Mouse (Mus musculus): ENCODE data around the gene Hist1h1c. TPM values are rescaled to one million over a fixed set of nuclear protein-coding genes. Genes with fewer than 3 reads are reported as not detected.
"Not testable (repeated sequence)": the region's sequence is repeated elsewhere in the genome, so short reads cannot be mapped to it uniquely, and the experiment has no call there.

Gene Hist1h1c
- polyA plus RNA-seq, 1 experiment from 2014 or later: 11.8 TPM

DNA sequence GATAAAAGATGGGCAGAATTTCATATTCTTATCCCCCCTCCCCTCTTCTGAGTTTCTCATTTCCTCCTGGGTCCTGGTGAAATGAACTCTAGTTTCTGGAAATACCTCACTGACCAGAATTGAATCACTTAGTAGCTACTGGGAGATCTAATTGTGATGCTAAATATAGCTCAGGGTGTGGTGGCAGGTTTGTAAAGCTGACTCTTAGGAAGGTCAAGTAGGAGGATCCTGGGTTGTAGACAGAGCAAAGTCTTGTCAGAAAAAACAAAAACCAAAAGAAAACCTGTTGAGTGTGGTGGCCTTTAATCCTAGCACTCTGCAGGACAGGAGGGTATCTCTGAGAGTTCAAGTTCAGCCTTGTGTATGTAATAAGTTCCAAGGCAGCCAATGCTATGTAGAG, 3.4 kb downstream of the Hist1h1c start:
- no peak for DNase-seq (ENCODE audit: low spot score)

DNA sequence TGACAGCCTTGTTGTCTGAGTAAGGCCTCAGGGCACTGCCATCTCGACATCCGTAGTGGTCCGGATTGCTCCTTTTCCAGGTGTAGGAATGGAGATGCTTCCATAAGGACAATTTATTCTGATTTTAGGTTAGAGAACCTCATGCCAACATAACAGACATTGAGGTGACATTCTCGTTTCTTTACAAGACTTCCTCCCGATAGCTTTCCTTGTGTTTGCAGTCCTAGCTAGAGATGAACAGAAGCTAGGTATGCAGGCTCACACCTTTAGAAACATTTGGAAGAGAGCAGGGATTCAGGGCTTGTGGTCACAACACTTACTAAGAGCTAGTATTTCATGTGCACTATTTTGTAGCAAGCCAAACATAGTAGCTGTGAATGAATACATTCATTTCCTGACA, 4.6 kb downstream of the Hist1h1c start:
- H3K9me3 ChIP-seq (replicated peaks): no peaks in the 10 kb centered on the region
- no peak overlapping the region for H3K4me3 ChIP-seq
- H3K27me3 ChIP-seq (ENCODE audit: low read depth, poor library complexity, severe bottlenecking): no peaks in the 10 kb centered on the region
- 83% methylated on average over 5 of the region's 5 CpGs for WGBS
- peak overlapping the region; percentile 58 for H3K27ac ChIP-seq
- H3K36me3 ChIP-seq: no peaks in the 10 kb centered on the region
- DNase-seq (ENCODE audit: low spot score): no peak
- peaks cover 25% of the 10 kb centered on the region for H3K4me1 ChIP-seq

More for the DNA sequence above, 3.4 kb downstream of the Hist1h1c start:
- H3K4me3 ChIP-seq: no peak overlapping the region
- H3K36me3 ChIP-seq: no peaks in the 10 kb centered on the region
- peaks cover 20% of the 10 kb centered on the region for H3K4me1 ChIP-seq
- H3K27ac ChIP-seq: peak overlapping the region; percentile 48
- no peaks in the 10 kb centered on the region for H3K9me3 ChIP-seq (replicated peaks)
- no peaks in the 10 kb centered on the region for H3K27me3 ChIP-seq (ENCODE audit: low read depth, poor library complexity, severe bottlenecking)

DNA sequence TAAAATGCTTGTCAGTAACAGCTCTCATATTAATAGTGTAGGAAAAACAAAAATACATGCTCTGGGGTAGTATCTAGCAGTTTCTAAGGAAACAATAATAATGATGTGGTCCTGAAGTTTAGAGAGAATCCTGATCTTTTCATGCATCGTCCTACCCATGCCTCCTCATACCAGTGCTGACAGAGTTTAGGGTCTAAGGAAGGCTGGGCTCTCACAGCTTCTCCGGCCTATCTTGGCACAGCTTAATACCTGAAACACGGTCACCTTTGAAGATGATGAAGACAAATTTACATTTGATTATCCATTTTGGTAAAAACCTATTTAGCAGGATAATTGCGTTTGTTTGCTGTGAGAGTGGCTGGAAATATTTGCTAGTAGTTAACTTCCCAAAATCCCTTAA, 5.4 kb downstream of the Hist1h1c start:
- Histone ChIP-seq H3K36me3 (no peaks in the 10 kb centered on the region), H3K9me3 (replicated peaks) (no peaks in the 10 kb centered on the region), H3K27ac (peak overlapping the region; percentile 98), H3K4me1 (peaks cover 31% of the 10 kb centered on the region), H3K27me3 (ENCODE audit: low read depth, poor library complexity, severe bottlenecking) (no peaks in the 10 kb centered on the region), H3K4me3 (peak overlapping the region; percentile 59)
- no peak for DNase-seq (ENCODE audit: low spot score)
- 53% methylated on average over 4 of the region's 4 CpGs for WGBS

DNA sequence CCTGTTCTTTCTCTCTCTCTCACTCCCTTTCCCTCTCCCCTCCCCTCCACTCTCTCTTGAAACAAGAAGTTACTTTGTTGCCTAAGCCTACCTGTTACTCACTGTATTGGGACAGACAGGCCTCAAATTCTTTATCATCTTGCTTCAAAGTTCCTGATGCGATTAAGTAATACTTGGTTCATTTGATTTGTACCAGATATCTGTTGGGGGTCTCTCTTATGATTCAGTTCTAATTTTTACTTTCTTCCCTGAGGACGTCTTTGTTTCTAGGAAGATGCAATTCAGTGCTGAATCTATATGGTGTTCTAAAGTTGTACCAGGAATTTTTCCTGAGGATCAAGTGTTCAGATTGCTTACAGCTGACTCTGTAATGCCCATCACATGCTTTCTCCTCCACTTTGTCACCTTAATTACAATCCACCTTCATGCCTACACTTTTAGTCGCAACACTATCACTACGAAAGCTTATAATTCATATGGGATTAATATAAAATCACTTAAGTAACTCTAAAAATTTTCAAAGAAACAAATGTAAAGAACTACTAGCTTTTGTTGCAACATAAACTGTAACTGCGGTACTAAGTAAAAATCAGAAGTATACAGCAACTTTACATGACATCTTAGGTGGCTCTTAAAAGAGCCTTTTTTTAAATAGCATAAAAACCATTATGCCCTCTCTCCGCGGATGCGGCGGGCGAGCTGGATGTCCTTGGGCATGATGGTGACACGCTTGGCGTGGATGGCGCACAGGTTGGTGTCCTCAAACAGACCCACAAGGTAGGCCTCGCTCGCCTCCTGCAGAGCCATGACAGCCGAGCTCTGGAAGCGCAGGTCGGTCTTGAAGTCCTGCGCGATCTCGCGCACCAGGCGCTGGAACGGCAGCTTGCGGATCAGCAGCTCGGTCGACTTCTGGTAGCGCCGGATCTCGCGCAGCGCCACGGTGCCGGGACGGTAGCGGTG, 6.1 kb downstream of the Hist1h1c start:
- DNase-seq (ENCODE audit: low spot score): no peak
- Histone ChIP-seq H3K27ac (peak overlapping the region; percentile 98), H3K36me3 (no peaks in the 10 kb centered on the region), H3K4me3 (peak overlapping the region; percentile 59), H3K4me1 (peaks cover 28% of the 10 kb centered on the region), H3K27me3 (ENCODE audit: low read depth, poor library complexity, severe bottlenecking) (no peaks in the 10 kb centered on the region), H3K9me3 (replicated peaks) (no peaks in the 10 kb centered on the region)
- WGBS: 2% methylated on average over 15 of the region's 36 CpGs

DNA sequence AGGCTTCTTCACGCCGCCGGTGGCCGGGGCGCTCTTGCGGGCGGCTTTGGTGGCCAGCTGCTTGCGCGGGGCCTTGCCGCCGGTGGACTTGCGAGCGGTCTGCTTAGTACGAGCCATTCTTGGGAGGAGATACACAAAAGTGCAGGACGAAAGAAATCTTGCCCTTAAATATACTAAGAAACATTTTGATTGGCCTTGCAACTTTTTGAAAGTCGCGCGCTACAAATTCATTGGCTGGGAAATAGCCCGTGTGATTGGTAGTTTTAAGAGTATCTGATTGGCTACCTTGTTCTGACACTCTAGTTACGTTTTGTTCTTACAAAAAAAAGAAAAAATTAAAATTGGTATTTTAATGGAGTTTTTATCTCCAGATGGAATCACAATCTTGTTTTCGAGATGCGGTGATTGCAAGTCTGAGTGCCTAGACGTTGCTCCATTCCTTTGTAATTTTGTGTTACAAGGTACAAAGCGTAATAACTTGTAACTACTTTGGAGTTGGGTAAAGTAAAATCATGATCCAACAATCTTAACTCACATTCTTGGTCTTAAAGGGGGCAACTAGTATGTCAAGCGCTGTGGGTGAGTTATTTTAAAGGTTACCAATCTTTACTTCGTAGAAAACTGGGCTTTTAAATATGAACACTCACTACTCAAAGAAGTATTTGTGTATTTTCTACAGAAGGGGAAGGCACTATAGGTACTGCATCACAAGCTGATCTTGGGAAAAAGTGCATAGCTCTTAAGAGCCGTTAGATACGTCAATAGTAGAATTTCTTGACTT, 7.0 kb downstream of the Hist1h1c start, which contains the start of gene Hist1h3c:
TSS of gene Hist1h3c (minus strand) at position 222 of the 781 bp plus-strand sequence.
- Histone ChIP-seq H3K4me3 (peak within 1 kb of the TSS; percentile 59), H3K9me3 (replicated peaks) (no peaks in the 10 kb centered on the region), H3K36me3 (no peaks in the 10 kb centered on the region), H3K4me1 (peaks cover 25% of the 10 kb centered on the region), H3K27me3 (ENCODE audit: low read depth, poor library complexity, severe bottlenecking) (no peaks in the 10 kb centered on the region), H3K27ac (peak within 1 kb of the TSS; percentile 98)
- 1% methylated on average over 28 of the region's 28 CpGs for WGBS
- DNase-seq (ENCODE audit: low spot score): peak; percentile 76

DNA sequence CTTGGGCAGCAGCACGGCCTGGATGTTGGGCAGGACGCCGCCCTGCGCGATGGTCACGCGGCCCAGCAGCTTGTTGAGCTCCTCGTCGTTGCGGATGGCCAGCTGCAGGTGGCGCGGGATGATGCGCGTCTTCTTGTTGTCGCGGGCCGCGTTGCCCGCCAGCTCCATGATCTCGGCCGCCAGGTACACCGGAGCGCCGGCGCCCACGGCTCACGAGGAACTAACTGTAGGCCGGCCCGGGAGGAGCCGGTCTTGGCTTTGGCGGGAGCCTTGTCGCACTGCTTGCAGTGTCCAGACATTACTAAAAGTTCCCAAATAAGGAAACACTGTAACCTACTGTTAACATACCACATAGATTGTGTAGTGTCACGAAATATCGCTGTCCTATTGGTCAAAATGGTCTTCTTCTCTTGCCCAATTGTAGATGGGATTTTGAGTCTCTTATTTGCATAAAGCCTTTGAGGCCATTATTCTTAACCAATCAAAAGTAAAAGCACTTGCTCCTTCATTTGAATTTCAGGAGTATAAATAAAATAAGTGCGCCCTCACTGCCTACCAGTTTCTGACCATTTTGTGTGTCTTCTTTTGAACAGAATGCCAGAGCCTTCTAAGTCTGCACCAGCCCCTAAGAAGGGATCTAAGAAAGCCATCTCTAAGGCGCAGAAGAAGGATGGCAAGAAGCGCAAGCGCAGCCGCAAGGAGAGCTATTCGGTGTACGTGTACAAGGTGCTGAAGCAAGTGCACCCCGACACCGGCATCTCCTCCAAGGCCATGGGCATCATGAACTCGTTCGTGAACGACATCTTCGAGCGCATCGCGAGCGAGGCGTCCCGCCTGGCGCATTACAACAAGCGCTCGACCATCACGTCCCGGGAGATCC, 7.8 kb downstream of the Hist1h1c start, which contains the start of gene Hist1h2bb:
TSS of gene Hist1h2bb (plus strand) at position 534 of the 880 bp plus-strand sequence.
- not testable (repeated sequence) for H3K9me3 ChIP-seq (replicated peaks); H3K36me3 ChIP-seq; H3K27me3 ChIP-seq (ENCODE audit: low read depth, poor library complexity, severe bottlenecking)
- under 1% methylated on average over 46 of the region's 58 CpGs for WGBS
- H3K4me1 ChIP-seq: peaks cover 21% of the 10 kb centered on the region
- H3K4me3 ChIP-seq: peak within 1 kb of the TSS; percentile 59
- DNase-seq (ENCODE audit: low spot score): peak; percentile 83
- H3K27ac ChIP-seq: peak within 1 kb of the TSS; percentile 98

DNA sequence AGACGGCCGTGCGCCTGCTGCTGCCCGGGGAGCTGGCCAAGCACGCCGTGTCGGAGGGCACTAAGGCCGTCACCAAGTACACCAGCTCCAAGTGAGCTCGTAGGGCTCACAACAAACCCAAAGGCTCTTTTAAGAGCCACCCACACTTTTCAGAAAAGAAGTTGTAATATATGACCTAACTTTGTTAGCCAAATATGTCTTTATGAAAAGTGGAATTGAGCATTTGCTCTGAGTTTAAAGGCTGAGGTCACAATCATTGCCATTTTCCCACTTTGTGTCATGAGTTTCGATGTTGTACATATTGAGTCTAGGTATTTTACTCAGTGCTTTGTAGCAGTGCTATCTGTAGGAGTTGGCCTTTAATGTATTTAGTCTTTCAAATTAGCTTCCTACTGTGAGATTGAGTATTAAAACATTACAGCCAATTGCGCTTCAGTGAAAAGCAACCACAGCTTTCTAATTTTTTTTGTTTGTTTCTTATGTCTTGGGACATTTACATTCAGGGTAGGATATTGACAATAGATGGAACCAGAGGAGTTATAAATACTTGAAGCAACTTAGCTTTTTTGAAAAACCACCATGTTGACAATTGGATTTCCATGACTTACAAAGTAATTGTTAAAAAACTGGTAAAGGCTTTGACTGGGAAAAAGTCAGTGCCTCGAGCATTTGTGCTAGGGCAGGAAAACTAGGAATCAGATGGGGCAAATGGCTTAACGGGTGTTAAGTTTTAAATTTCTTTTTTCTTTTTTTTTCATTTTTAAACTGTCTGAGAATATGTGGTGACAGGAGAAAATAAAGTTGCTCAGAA, 8.7 kb downstream of the Hist1h1c start:
- Histone ChIP-seq H3K4me3 (peak overlapping the region; percentile 59), H3K9me3 (replicated peaks) (no peaks in the 10 kb centered on the region), H3K27ac (peak overlapping the region; percentile 98), H3K27me3 (ENCODE audit: low read depth, poor library complexity, severe bottlenecking) (no peaks in the 10 kb centered on the region), H3K36me3 (no peaks in the 10 kb centered on the region), H3K4me1 (peaks cover 21% of the 10 kb centered on the region)
- DNase-seq (ENCODE audit: low spot score): peak; percentile 48
- WGBS: 5% methylated on average over 13 of the region's 13 CpGs

DNA sequence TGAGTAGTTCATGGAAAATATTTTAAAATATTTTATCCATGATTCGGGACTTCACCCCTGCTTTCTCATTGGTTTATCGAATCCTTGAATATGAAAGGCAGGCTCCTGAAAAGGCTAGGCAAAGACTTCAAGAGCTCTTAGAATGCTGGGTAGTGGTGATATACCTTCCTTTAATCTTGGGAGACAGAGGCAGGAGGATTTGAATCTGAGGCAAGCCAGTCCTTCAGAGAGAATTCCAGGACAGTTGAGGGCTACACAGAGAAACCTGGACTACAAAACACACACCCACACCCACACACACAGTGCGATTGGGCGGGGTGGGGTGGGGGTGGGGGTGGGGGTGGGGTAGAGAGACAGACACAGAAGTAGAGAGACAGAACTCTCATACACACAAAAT, 9.3 kb downstream of the Hist1h1c start:
- Histone ChIP-seq H3K27me3 (ENCODE audit: low read depth, poor library complexity, severe bottlenecking) (no peaks in the 10 kb centered on the region), H3K9me3 (replicated peaks) (no peaks in the 10 kb centered on the region), H3K4me1 (peaks cover 21% of the 10 kb centered on the region), H3K36me3 (no peaks in the 10 kb centered on the region), H3K4me3 (peak overlapping the region; percentile 59), H3K27ac (peak overlapping the region; percentile 98)
- 14% methylated on average over 4 of the region's 4 CpGs for WGBS
- peak; percentile 42 for DNase-seq (ENCODE audit: low spot score)

DNA sequence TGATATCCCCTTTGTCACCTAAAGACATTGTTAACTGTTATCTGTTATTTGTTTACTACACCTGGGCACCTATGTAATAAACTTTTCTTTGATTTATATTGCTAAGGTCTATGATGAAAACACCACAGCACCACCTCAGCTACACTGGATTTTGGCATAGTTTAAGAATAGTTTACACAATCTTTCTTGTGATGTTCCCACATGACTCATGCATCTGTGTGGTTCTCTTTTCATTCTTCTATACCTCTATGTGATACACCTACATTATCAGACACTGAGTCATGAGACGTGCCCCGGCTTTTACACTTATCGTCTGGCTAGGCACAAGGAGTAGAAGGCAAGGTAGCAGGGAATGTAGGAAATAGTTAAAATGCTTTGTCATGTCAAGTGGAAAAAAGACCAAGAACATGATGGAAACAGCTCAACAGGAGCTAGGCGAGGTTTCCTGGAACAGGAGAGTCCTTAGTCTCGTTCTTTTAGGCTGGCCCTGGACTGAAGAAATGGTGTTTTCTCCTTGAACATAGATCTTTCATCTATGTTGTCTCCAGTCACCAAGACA, 11.0 kb downstream of the Hist1h1c start:
- Histone ChIP-seq H3K9me3 (replicated peaks) (no peaks in the 10 kb centered on the region), H3K27ac (peak overlapping the region; percentile 98), H3K4me1 (peaks cover 17% of the 10 kb centered on the region), H3K27me3 (ENCODE audit: low read depth, poor library complexity, severe bottlenecking) (no peaks in the 10 kb centered on the region), H3K36me3 (no peaks in the 10 kb centered on the region), H3K4me3 (no peak overlapping the region)
- DNase-seq (ENCODE audit: low spot score): peak; percentile 28
- WGBS: 95% methylated on average over 5 of the region's 5 CpGs

DNA sequence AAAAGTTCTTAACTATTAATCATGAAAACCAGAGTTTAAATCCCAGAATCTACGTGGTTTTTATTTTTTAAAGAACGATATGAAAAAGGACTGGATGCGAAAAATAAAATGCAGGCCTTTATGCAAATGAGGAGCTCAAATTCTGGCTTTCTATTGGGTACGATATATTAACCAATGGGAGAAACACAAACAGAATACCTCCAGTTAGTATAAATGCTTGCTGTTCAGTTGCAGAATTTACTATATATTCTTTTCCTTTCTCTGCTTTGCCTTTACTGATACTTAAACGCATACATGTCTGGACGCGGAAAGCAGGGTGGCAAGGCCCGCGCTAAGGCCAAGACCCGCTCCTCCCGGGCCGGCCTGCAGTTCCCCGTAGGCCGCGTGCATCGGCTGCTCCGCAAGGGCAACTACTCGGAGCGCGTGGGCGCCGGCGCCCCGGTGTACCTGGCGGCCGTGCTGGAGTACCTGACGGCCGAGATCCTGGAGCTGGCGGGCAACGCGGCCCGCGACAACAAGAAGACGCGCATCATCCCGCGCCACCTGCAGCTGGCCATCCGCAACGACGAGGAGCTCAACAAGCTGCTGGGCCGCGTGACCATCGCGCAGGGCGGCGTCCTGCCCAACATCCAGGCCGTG, 12.3 kb downstream of the Hist1h1c start, which contains the start of gene Hist1h2ab:
TSS of gene Hist1h2ab (plus strand) at position 288 of the 639 bp plus-strand sequence.
- peak; percentile 82 for DNase-seq (ENCODE audit: low spot score)

DNA sequence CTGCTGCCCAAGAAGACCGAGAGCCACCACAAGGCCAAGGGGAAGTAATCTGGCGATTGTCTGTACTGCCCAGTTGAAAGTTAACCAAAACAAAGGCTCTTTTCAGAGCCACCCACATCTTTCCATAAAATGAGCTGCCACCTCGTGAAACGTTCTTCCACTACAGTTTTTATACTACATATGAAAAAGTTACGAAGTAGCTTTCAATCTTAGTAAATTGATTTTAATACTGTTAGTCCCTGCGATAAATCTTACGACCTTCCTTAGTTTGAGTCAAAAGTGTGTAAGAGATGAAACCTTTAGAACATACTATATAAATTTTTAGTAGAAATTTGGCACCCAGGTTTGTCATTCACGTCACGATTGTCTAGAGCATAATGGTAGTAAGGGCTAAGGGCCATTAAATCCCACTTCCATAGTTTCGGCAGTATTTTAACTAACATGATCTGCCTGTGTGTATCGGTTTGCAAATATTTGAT, 12.9 kb downstream of the Hist1h1c start:
- WGBS: 2% methylated on average over 11 of the region's 11 CpGs
- peak; percentile 45 for DNase-seq (ENCODE audit: low spot score)
- no peaks in the 10 kb centered on the region for H3K9me3 ChIP-seq (replicated peaks)
- no peaks in the 10 kb centered on the region for H3K36me3 ChIP-seq
- no peaks in the 10 kb centered on the region for H3K27me3 ChIP-seq (ENCODE audit: low read depth, poor library complexity, severe bottlenecking)
- peak overlapping the region; percentile 98 for H3K27ac ChIP-seq
- peaks cover 17% of the 10 kb centered on the region for H3K4me1 ChIP-seq
- peak overlapping the region; percentile 51 for H3K4me3 ChIP-seq

More for the DNA sequence above, 12.3 kb downstream of the Hist1h1c start, which contains the start of gene Hist1h2ab:
- 2% methylated on average over 32 of the region's 47 CpGs for WGBS
- H3K36me3 ChIP-seq; H3K9me3 ChIP-seq (replicated peaks); H3K27me3 ChIP-seq (ENCODE audit: low read depth, poor library complexity, severe bottlenecking): not testable (repeated sequence)
- H3K4me1 ChIP-seq: peaks cover 17% of the 10 kb centered on the region
- peak within 1 kb of the TSS; percentile 98 for H3K27ac ChIP-seq
- peak within 1 kb of the TSS; percentile 51 for H3K4me3 ChIP-seq

Measured in limb, embryonic 10.5 days (tissue).